Mouse (Mus musculus) liver, embryonic 16.5 days (tissue): ENCODE measurements around the gene Hells. TPM values are rescaled to one million over a fixed set of nuclear protein-coding genes. Genes with fewer than 3 reads are reported as not detected.

Experiments used
- ATAC-seq: fragments of 200-750 bp; cut with Nextera tagmentation; 2 replicates; pipeline ENCODE4 v1.8.0; 2017; ENCODE audit warnings: low read depth, mild to moderate bottlenecking, moderate number of reproducible peaks, moderate library complexity
- H3K27ac ChIP-seq: fragments of 300-500 bp; sonication (generic); 2 replicates; pipeline ENCODE4 v1.5.1; 2014; ENCODE audit warnings: mild to moderate bottlenecking, low read length
- H3K27me3 ChIP-seq: fragments of 300-500 bp; sonication (generic); 2 replicates; pipeline ENCODE4 v1.6.1; 2014; ENCODE audit warnings: low read depth, low read length, mixed read lengths; ENCODE audit not compliant: control insufficient read depth, insufficient read depth
- H3K36me3 ChIP-seq: fragments of 300-500 bp; sonication (generic); 2 replicates; pipeline ENCODE4 v1.6.1; 2014; ENCODE audit warnings: mild to moderate bottlenecking; ENCODE audit not compliant: control insufficient read depth, insufficient read depth
- H3K4me1 ChIP-seq: fragments of 300-500 bp; sonication (generic); 2 replicates; pipeline ENCODE4 v1.6.1; 2014; ENCODE audit warnings: low read depth, low read length, mixed read lengths; ENCODE audit not compliant: control insufficient read depth
- H3K4me2 ChIP-seq: fragments of 300-500 bp; sonication (generic); 2 replicates; pipeline ENCODE4 v1.6.1; 2014; ENCODE audit warnings: low read depth, low read length, mixed read lengths
- H3K4me3 ChIP-seq: fragments of 300-500 bp; sonication (generic); 2 replicates; pipeline ENCODE4 v1.5.1; 2014; ENCODE audit warnings: low read depth, mild to moderate bottlenecking, low read length
- H3K9ac ChIP-seq: fragments of 300-500 bp; sonication (generic); 2 replicates; pipeline ENCODE4 v1.6.1; 2014; ENCODE audit warnings: low read depth, low read length
- H3K9me3 ChIP-seq: fragments of 300-500 bp; sonication (generic); replicated peaks from 2 replicates; pipeline ENCODE4 v1.6.1; 2016; ENCODE audit warnings: low read length; ENCODE audit not compliant: control insufficient read depth
- WGBS: fragments of 180-500 bp; shearing (Covaris S2); extraction: QIAGEN DNeasy Blood & Tissue Kit; methylation state at CpG from one replicate; pipeline ENCODE4 v1.1.7; 2014; ENCODE audit not compliant: insufficient replicate concordance; 5-methylcytosine and 5-hydroxymethylcytosine counted together
- polyA plus RNA-seq: library from polyadenylated mRNA; unstranded; fragments of >200 nt; fragmentation: Nextera tagmentation; extraction: Ambion mirVana; gene quantifications from 2 replicates; pipeline ENCODE4 v1.2.1, GENCODE M21; 2015

The Hells gene
- polyA plus RNA-seq: 13.9 and 17.8 TPM in 2 replicates

DNA sequence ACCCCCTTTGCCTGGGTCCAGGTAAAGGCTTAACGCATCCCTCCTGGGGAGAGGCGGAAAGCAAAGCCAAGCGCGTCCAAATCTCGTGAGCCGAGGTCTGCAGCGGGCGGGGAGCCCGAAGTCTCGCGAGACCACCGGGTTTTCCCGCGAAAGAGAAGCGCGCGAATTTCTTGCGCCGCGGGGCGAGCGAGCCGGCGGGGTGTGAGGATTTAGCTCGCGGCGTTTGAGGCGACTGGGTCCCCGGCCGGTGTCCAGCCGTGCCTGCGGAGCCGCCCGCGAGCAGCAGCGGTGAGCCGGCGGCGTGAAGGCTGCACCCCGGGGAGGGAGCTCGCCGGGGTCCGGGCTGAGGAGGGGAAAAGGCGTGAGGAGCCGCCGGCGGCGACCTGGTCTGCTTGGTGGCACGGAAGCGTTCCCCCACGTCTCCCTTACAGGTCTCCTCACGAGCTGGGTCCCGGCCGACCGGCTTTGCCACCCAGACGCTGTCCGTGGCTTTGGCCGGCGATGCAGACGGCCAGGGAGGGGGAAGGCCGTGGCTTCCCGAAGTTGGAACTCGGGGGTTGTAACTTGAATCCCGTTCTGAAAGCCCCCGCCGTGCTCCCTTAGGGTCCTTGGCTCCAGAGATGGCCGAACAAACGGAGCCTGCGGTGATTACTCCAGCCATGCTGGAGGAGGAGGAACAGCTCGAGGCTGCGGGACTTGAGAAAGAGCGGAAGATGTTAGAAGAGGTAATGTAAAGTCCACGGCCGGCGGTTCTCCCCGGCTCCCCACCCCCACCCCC is at the start of gene Hells:
Hells (plus strand) TSS at position 128 of the 778 bp plus-strand sequence.
- Histone ChIP-seq H3K36me3 (peaks cover 5% of the 10 kb centered on the region), H3K9ac (peak within 1 kb of the TSS; percentile 84), H3K4me1 (peaks cover 7% of the 10 kb centered on the region), H3K27me3 (no peaks in the 10 kb centered on the region), H3K4me3 (peak within 1 kb of the TSS; percentile 81), H3K4me2 (peak within 1 kb of the TSS; percentile 96), H3K27ac (peak within 1 kb of the TSS; percentile 46), H3K9me3 (no peaks in the 10 kb centered on the region)
- WGBS: under 1% methylated on average over 66 of the region's 76 CpGs
- ATAC-seq: peak; percentile 90

DNA sequence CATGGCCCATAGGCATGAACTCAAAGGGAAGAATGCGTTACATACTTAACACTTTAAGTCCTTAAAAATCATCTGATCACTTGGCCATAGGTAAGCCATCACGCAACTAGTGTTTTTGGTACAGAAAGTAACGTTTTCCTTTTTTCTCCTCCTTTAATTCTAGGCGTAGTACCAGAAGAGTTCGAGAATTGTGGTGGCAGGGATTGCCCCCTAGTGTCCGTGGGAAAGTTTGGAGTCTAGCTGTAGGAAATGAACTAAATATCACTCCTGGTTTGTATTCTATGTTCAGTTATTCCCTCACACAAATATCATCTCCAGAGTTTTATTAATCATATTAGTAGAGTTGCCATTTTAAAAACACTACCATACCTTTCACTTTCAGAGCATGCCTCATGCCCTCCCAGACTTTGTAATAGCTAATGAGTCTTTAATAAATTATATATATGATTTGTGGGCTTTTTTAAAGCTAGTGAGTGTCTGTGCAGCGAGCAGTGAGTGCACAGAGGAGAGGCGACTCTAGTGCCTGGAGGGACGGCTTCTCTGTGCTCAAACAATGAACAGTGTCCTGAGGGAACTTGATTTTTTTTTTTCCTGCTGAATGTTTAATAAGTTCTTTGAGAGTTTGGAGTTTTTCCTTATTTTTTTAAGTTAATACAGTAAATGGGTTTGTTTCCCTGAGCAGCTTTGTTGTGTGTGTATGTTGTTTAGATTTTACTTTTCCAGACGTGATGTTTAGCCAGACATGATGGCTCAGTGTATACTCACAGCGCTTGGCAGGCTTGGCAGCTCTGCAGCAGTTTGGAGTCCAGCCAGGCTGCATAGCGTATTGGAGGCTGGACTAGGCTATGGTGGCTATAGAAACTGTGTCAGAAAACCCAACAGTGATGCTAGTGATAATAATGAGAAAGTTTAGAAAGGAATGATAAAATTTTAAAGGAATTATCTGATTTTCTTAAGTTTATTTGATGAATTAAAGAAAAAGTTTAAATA is 29.3 kb upstream of the Hells start:
- no peak for ATAC-seq
- 75% methylated on average over 12 of the region's 12 CpGs for WGBS
- no peak overlapping the region for H3K4me3 ChIP-seq
- H3K4me2 ChIP-seq: no peak overlapping the region
- H3K27ac ChIP-seq: no peak overlapping the region
- H3K36me3 ChIP-seq: no peaks in the 10 kb centered on the region
- no peaks in the 10 kb centered on the region for H3K4me1 ChIP-seq
- no peaks in the 10 kb centered on the region for H3K9me3 ChIP-seq
- H3K27me3 ChIP-seq: no peaks in the 10 kb centered on the region
- H3K9ac ChIP-seq: no peak overlapping the region

DNA sequence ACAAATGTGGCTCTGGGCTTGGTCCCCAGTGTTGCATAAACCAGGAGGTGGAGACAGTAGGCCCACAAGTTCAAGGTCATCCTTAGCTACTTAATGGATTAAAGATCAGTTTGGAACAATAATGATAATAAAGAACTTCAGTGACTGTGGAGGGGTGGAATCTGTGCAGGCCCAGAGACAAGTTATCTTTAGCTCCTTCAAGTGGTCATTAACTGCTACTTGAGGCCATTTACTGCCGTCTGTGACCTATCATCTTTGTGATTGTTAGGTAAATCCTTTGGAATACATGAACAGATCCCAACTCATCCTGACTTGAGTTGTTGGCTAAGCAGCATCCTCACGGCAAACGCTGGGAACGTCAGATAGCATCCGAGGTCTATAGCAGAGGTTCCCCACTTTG is 28.2 kb upstream of the Hells start:
- H3K9ac ChIP-seq: no peak overlapping the region
- no peak overlapping the region for H3K27ac ChIP-seq
- H3K9me3 ChIP-seq: no peaks in the 10 kb centered on the region
- H3K4me3 ChIP-seq: no peak overlapping the region
- WGBS: 81% methylated on average over 5 of the region's 5 CpGs
- H3K36me3 ChIP-seq: no peaks in the 10 kb centered on the region
- H3K4me1 ChIP-seq: no peaks in the 10 kb centered on the region
- H3K4me2 ChIP-seq: no peak overlapping the region
- no peak for ATAC-seq
- no peaks in the 10 kb centered on the region for H3K27me3 ChIP-seq

DNA sequence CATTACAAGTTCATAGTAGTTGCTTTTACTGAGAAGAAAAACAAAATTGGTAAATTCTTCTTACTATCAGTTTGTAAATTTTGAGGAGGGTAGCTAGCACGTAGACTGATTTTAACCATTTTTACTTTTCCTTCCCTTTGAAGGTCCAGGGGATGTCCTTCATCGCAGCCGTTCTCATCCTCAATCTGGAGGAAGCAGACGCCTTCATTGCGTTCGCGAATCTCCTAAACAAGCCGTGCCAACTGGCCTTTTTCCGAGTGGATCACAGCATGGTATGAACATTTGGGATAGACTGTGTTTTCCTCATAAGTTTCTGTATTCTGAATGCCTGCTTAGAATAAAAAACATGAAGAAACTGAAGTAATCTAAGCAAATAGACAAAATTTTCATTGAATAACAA is 16.9 kb upstream of the Hells start:
- Histone ChIP-seq H3K9ac (no peak overlapping the region), H3K4me1 (no peaks in the 10 kb centered on the region), H3K9me3 (no peaks in the 10 kb centered on the region), H3K4me2 (no peak overlapping the region), H3K27me3 (no peaks in the 10 kb centered on the region), H3K27ac (no peak overlapping the region), H3K4me3 (no peak overlapping the region), H3K36me3 (no peaks in the 10 kb centered on the region; the same call in none of the 2 replicates)
- WGBS: 88% methylated on average over 9 of the region's 9 CpGs
- ATAC-seq: no peak

DNA sequence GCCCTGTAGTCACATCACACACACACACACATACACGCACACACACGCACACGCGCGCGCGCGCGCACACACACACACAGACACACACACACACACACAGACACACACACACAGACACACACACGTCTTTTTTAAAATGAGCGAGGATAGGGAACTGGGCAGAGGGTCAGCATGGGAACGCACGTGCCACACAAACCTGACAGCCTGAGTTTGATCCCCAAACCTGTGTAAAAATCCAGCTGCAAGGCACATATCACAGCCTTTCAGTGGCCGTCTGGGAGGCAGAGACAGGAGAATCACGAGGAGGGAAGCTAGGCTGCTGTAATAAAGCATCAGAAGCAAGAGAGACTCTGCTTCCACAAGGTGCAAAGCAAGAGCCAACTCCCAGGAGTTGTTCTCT is 15.8 kb upstream of the Hells start:
- no peaks in the 10 kb centered on the region; the same call in none of the 2 replicates for H3K36me3 ChIP-seq
- no peak overlapping the region for H3K27ac ChIP-seq
- WGBS: 86% methylated on average over 15 of the region's 15 CpGs
- no peaks in the 10 kb centered on the region for H3K9me3 ChIP-seq
- no peaks in the 10 kb centered on the region for H3K4me1 ChIP-seq
- H3K4me2 ChIP-seq: no peak overlapping the region
- H3K4me3 ChIP-seq: no peak overlapping the region
- no peak for ATAC-seq
- H3K27me3 ChIP-seq: no peaks in the 10 kb centered on the region
- H3K9ac ChIP-seq: no peak overlapping the region

DNA sequence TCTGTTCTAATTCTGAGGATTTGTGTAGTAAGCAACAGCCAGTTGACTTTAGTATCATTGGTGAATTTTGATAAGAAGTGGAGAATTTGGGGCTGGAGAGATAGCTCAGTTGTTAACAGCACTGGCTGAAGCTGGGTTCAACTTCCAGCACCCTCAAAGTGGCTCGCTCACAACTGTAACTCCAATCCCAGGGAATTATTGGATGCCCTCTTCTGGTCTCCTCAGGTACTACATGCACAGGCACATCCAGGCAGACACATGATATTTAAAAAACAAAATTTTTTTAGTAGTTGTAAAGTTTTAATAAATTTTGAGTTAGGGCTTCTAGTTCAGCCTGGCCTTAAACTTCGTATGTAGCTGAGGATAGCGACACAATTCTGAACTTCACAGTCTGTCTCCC is 15.0 kb upstream of the Hells start:
- WGBS: 39% methylated on average over 3 of the region's 3 CpGs
- Histone ChIP-seq H3K4me1 (no peaks in the 10 kb centered on the region), H3K27me3 (no peaks in the 10 kb centered on the region), H3K9me3 (no peaks in the 10 kb centered on the region), H3K9ac (no peak overlapping the region), H3K27ac (no peak overlapping the region), H3K4me2 (no peak overlapping the region), H3K36me3 (no peaks in the 10 kb centered on the region; the same call in none of the 2 replicates), H3K4me3 (no peak overlapping the region)
- ATAC-seq: no peak

DNA sequence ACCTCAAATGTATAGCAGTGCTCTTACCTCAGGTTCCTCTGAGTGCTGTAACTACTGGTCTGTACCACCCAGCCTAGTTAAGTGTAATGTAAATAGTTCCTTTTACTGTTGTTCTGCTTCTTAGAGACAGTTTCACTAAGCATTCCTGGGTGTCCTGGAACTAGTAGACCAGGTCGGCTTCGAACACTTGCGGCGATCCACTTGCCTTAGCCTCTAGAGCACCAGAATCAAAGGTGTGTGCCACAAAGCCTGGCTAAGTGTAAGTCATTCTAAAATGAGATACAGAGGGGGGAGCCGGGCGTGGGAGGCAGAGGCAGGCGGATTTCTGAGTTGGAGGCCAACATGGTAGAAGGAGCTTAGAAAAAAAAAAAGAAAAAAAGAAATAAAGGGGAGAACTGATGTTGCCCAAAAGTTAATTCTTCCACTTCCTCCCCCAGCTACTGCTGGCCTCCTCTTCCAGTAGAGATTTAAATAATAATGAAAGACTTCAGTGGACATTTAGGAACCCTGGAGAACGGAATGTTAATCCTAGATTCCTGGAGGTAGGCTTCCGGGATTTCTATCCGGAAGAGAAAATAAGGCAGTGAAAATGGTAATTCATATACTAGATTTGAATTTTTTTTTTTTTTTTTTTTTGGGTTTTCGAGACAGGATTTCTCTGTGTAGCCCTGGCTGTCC is 2.1 kb upstream of the Hells start:
- Histone ChIP-seq H3K36me3 (no peaks in the 10 kb centered on the region; the same call in 1 of the 2 replicates), H3K27me3 (no peaks in the 10 kb centered on the region), H3K27ac (no peak overlapping the region), H3K4me3 (no peak overlapping the region), H3K4me2 (no peak overlapping the region), H3K9me3 (no peaks in the 10 kb centered on the region), H3K9ac (no peak overlapping the region), H3K4me1 (peaks cover 7% of the 10 kb centered on the region)
- WGBS: 82% methylated on average over 10 of the region's 11 CpGs
- no peak for ATAC-seq

DNA sequence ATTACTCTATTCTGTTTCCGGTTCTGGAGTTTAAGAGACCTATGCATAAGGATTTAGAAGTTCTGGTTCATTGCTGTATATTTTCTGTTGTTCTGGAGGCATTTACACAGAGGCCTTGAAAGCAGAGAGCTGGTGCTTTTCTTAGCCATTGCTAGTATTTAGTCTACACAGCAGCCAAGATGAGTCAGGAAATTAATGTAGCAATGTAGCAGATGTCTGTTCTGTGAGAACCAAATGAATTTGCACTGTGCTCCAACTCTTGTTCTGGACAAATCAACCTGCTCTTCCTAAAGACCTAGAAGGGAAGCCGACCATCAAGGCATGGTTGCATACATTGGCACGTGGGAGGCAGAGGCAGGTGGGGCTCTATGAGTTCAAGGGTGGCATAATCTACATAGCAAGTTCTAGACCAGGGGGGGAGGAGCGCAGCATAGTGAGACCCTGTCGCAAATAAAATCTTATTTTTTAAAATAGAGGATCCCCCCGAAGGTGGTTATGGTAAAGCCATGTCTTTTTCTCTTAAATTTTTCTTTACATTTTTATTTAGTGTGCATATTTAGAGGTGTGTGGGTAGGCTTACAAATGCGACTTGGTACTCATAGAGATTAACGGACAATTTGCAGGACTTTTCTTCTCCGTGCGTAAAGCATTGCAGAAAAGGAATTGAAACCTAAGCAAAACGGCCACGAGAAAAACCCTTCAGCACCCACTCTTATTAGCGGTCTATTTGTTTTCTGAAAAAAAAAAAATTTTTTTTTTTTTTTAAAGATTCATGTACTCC is 1.1 kb upstream of the Hells start:
- H3K27ac ChIP-seq: no peak overlapping the region
- peak overlapping the region; percentile 84 for H3K9ac ChIP-seq
- H3K4me1 ChIP-seq: peaks cover 7% of the 10 kb centered on the region
- 60% methylated on average over 13 of the region's 13 CpGs for WGBS
- H3K9me3 ChIP-seq: no peaks in the 10 kb centered on the region
- H3K36me3 ChIP-seq: peaks cover 5% of the 10 kb centered on the region; the same call in 1 of the 2 replicates
- no peaks in the 10 kb centered on the region for H3K27me3 ChIP-seq
- ATAC-seq: no peak
- H3K4me3 ChIP-seq: peak overlapping the region; percentile 81
- peak overlapping the region; percentile 96 for H3K4me2 ChIP-seq
